Mouse (Mus musculus) midbrain, embryonic 11.5 days (tissue): ENCODE results near the gene Camsap2. TPM values are rescaled to one million over a fixed set of nuclear protein-coding genes. Genes with fewer than 3 reads are reported as not detected.
A peak's percentile ranks its signal among the peaks of the same experiment; 100 is the strongest.

Source experiments
- ATAC-seq: fragments of 200-750 bp; cut with Nextera tagmentation; 2 replicates; pipeline ENCODE4 v1.8.0; 2017; ENCODE audit warnings: moderate TSS enrichment, moderate library complexity; ENCODE audit not compliant: low FRiP score
- DNase-seq: peaks from one replicate; pipeline ENCODE4 v3.0.0; 2015; ENCODE audit warnings: low spot score; ENCODE audit errors: missing footprints
- H3K27ac ChIP-seq: fragments of 300-500 bp; sonication (generic); 2 replicates; pipeline ENCODE4 v1.5.1; 2014; ENCODE audit warnings: low read depth, low read length
- H3K27me3 ChIP-seq: fragments of 300-500 bp; sonication (generic); 2 replicates; pipeline ENCODE4 v1.6.1; 2014; ENCODE audit warnings: mild to moderate bottlenecking, low read length, moderate library complexity, mixed read lengths; ENCODE audit not compliant: control insufficient read depth, insufficient read depth
- H3K36me3 ChIP-seq: fragments of 300-500 bp; sonication (generic); 2 replicates; pipeline ENCODE4 v1.6.1; 2014; ENCODE audit warnings: mild to moderate bottlenecking, low read length, moderate library complexity, mixed read lengths; ENCODE audit not compliant: control insufficient read depth, insufficient read depth
- H3K4me1 ChIP-seq: fragments of 300-500 bp; sonication (generic); 2 replicates; pipeline ENCODE4 v1.6.1; 2014; ENCODE audit warnings: low read length; ENCODE audit not compliant: control insufficient read depth, insufficient read depth
- H3K4me2 ChIP-seq: fragments of 300-500 bp; sonication (generic); 2 replicates; pipeline ENCODE4 v1.6.1; 2014; ENCODE audit warnings: mild to moderate bottlenecking, moderate library complexity
- H3K4me3 ChIP-seq: fragments of 300-500 bp; sonication (generic); 2 replicates; pipeline ENCODE4 v1.5.1; 2014; ENCODE audit warnings: low read depth, low read length
- H3K9ac ChIP-seq: fragments of 300-500 bp; sonication (generic); 2 replicates; pipeline ENCODE4 v1.6.1; 2014; ENCODE audit warnings: low read length
- H3K9me3 ChIP-seq: fragments of 300-500 bp; sonication (generic); 2 replicates; pipeline ENCODE4 v1.6.1; 2016; ENCODE audit warnings: low read length; ENCODE audit not compliant: control insufficient read depth
- WGBS: fragments of 180-500 bp; shearing (Covaris S2); extraction: QIAGEN DNeasy Blood & Tissue Kit; methylation state at CpG from one replicate; pipeline ENCODE4 v1.1.7; 2014; 5-methylcytosine and 5-hydroxymethylcytosine counted together
- polyA plus RNA-seq: library from polyadenylated mRNA; unstranded; fragments of >200 nt; fragmentation: Nextera tagmentation; extraction: Ambion mirVana; gene quantifications from 2 replicates; pipeline ENCODE4 v1.2.1, GENCODE M21; 2014

The Camsap2 gene
- polyA plus RNA-seq, 1 experiment from 2014 or later: 32.7 TPM

DNA sequence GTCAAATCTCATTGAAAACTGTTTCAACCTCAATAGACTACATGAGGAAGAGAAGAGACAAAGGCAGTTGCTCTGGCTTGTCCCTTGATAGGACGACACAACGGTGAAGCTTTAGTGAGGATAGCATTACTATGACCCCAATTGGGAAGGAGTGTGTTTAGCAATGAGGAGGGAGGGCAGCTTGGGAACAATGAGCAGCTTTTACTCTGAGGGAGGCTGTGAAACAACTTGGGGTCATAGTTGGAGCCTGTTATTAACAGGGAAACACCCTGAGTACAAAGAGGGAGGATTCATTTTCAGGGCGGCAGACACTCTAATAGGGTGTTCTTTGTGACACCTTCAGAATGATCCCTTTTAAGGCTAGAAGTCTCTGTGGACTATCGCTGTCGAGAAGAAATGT is 2.2 kb upstream of the Camsap2 start:
- Histone ChIP-seq H3K9ac (no peak overlapping the region), H3K27ac (no peak overlapping the region), H3K4me1 (peaks cover 15% of the 10 kb centered on the region), H3K4me2 (no peak overlapping the region), H3K4me3 (no peak overlapping the region), H3K27me3 (no peaks in the 10 kb centered on the region; the same call in 1 of the 2 replicates), H3K36me3 (no peaks in the 10 kb centered on the region), H3K9me3 (no peaks in the 10 kb centered on the region)
- ATAC-seq (no peak), DNase-seq (peak; percentile 51)
- 86% methylated on average over 5 of the region's 5 CpGs for WGBS

DNA sequence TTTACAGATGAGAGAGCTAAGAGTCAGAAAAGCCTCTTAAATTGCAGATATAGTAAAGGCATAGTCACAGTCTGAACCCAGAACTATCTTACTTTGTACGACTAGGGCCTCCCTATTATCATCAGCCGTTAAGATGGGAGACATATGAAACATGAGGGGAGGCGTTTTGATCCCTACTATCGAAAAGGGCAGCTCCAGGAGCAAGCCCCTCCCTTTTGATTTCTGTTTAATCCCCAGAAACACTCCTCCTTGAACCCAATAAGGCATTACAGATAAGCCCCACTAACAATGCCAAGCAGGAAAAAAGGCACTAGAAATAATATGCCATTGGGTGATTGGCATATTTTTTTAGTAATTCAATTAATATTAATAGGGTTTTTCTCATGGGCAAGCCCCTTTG is 1.2 kb upstream of the Camsap2 start:
- Histone ChIP-seq H3K9me3 (no peaks in the 10 kb centered on the region), H3K4me3 (no peak overlapping the region), H3K27ac (no peak overlapping the region), H3K27me3 (no peaks in the 10 kb centered on the region; the same call in 1 of the 2 replicates), H3K9ac (no peak overlapping the region), H3K36me3 (no peaks in the 10 kb centered on the region), H3K4me2 (no peak overlapping the region), H3K4me1 (peaks cover 17% of the 10 kb centered on the region)
- DNase-seq (peak; percentile 69), ATAC-seq (no peak)
- WGBS: 51% methylated on average over 4 of the region's 4 CpGs

DNA sequence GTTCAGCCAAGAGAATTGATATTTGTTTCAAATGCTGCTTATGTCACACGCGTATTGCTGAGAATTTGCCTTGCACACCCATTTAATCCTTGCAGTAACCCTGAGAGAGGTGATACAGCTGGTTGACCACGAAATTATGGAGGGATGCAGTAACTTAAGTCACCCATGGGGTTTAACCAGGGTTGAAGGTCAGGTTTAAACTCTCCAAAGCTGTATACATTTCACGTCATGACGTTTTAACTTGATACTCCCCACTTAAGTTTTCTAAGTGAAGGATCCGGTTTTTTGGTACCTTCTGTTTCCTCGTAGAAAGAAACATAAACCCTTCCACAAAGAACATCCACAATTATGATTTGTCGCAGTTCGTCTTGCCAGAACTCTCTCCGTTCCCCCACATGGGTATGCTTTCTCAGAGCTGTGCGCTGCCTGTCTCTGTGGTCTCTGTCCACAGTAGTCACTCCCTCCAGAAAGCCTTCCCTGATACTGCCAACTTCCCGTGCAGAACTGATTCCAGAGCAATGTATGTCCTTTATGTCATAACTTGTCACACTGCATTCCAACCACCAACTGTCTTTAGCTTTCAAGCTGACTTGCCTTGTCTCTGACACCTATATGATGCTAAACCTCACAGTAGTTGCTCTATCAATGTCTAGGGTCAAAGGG is 600 bp upstream of the Camsap2 start:
- no peaks in the 10 kb centered on the region; the same call in 1 of the 2 replicates for H3K27me3 ChIP-seq
- H3K9ac ChIP-seq: peak overlapping the region; percentile 97
- H3K4me3 ChIP-seq: peak overlapping the region; percentile 93
- DNase-seq: no peak
- peak; percentile 39 for ATAC-seq
- H3K27ac ChIP-seq: peak overlapping the region; percentile 51; the same call in 1 of the 2 replicates
- H3K36me3 ChIP-seq: no peaks in the 10 kb centered on the region
- peak overlapping the region; percentile 53 for H3K4me2 ChIP-seq
- 6% methylated on average over 12 of the region's 12 CpGs for WGBS
- H3K9me3 ChIP-seq: no peaks in the 10 kb centered on the region
- peaks cover 17% of the 10 kb centered on the region for H3K4me1 ChIP-seq

DNA sequence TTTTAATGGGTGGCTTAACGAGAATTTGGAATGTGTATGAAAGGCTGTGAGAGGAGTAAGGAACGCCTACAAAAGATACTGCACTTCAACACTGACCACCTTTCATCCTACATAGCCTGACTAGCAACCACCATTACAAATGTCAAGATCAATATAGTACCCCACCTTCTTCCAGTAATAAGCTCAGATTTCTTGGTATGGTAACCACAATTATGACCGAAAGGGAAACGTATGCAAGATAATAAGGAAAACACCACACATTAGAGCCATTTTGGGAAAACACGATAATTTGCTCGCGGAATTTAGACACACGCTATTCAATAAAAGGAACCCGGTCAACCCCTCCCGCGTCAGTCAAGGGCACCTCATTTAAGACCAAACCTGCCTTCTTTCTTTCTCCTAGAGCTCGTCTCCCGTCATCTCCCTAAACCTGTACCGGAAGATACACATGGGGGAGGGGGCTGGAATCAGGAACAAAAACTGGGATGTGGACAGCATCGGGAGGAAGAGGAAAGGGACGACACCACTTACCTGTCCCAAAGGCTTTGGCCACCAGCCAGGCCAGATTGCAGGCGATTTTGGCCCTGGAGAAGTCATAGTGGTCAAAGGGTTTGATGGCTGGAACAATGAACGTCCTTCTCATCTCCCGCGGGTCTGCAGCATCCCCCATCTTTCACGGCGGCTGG is 993 bp downstream of the Camsap2 start:
- ATAC-seq: peak; percentile 8
- Histone ChIP-seq H3K4me1 (peaks cover 17% of the 10 kb centered on the region), H3K27ac (peak overlapping the region; percentile 92), H3K27me3 (no peaks in the 10 kb centered on the region; the same call in 1 of the 2 replicates), H3K9ac (peak overlapping the region; percentile 97), H3K9me3 (no peaks in the 10 kb centered on the region), H3K4me2 (peak overlapping the region; percentile 53), H3K36me3 (no peaks in the 10 kb centered on the region), H3K4me3 (peak overlapping the region; percentile 93)
- 1% methylated on average over 22 of the region's 22 CpGs for WGBS
- peak; percentile 96 for DNase-seq

DNA sequence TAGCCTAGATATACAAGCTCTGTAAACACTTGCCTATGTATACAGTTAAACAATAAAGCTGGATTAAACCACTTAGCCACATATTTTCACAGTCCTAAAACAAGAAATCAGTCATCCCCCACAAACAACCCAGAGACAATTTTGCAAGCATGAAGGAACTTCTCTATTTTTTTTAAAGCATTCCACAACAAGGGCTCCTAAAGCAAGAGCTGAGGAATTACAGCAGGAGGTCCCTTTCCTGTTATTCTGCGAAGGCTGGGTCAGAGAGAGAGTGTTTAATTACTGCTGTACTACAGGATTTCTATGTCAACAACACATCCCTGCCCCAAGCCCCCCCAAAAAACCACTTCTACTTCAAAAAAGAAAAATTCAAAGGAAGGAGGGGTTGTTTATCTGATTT is 1.6 kb downstream of the Camsap2 start:
- H3K4me2 ChIP-seq: peak overlapping the region; percentile 53
- no peak overlapping the region for H3K27ac ChIP-seq
- H3K9ac ChIP-seq: peak overlapping the region; percentile 97
- DNase-seq (peak; percentile 86), ATAC-seq (no peak)
- H3K9me3 ChIP-seq: no peaks in the 10 kb centered on the region
- 0% methylated on average over 1 of the region's 1 CpGs for WGBS
- H3K4me3 ChIP-seq: peak overlapping the region; percentile 93
- peaks cover 17% of the 10 kb centered on the region for H3K4me1 ChIP-seq
- no peaks in the 10 kb centered on the region for H3K36me3 ChIP-seq
- no peaks in the 10 kb centered on the region; the same call in 1 of the 2 replicates for H3K27me3 ChIP-seq

DNA sequence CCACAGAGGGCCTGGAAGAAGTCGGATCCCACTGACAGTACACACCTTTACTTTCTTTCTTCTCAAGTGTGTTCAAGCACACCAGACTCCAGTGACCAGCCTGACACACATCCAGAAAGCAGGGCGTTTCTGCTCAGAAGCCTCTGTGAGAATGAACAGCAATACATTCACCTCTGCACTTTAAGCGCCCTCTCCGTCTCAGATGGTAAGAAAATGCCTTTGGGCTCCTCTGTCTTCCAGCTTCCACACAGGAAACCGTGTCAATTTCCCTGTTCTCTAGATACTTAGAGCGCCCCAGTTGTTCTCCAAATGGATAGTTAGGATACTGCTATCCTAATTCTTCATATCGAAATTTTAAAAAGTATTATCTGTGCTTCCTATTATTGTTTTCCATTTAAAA is 2.2 kb downstream of the Camsap2 start:
- Histone ChIP-seq H3K27me3 (no peaks in the 10 kb centered on the region; the same call in 1 of the 2 replicates), H3K9ac (peak overlapping the region; percentile 58), H3K27ac (no peak overlapping the region), H3K4me3 (peak overlapping the region; percentile 35), H3K4me1 (peaks cover 17% of the 10 kb centered on the region), H3K9me3 (no peaks in the 10 kb centered on the region), H3K36me3 (no peaks in the 10 kb centered on the region), H3K4me2 (peak overlapping the region; percentile 53)
- DNase-seq (peak; percentile 88), ATAC-seq (no peak)
- WGBS: 29% methylated on average over 7 of the region's 7 CpGs

DNA sequence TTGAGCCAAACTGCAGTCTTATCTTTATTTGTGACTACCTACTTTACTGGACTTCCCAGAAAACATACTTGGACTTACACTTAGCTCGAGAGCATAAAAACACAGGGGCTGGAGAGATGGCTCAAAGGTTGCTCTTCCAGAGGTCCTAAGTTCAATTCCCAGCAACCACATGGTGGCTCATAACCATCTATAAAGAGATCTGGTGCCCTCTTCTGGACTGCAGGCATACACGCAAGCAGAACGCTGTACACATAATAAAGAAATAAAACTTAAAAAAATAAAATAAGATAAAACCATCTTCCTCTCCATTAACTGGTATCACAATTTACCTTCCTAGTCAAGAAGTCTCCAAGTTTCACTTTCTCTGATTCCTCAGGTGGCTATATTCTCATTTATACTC is 5.4 kb downstream of the Camsap2 start:
- no peak for ATAC-seq
- WGBS: 98% methylated on average over 3 of the region's 3 CpGs

DNA sequence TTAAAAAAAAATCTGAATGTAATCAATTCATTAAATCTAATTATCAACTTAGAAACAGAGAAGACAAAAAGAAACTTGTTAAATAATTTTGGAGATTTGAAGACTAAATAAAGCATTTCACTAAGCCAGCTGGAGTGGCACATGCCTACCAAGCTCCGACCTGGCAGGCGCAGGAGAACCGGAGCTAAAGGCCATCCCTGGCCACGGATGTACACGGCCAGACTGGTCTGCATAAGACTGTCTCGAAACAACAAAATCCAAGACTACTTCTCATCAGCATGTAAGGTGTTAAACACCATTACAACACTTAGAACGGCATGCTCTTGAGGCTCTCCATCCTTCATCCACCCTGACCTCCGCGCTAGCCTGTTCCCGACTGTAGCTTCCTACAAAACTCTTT is 11.2 kb downstream of the Camsap2 start:
- Histone ChIP-seq H3K27me3 (no peaks in the 10 kb centered on the region), H3K4me2 (no peak overlapping the region), H3K4me3 (no peak overlapping the region), H3K4me1 (no peaks in the 10 kb centered on the region; the same call in 1 of the 2 replicates), H3K9ac (no peak overlapping the region), H3K9me3 (no peaks in the 10 kb centered on the region), H3K27ac (no peak overlapping the region), H3K36me3 (no peaks in the 10 kb centered on the region)
- 95% methylated on average over 10 of the region's 10 CpGs for WGBS
- DNase-seq (no peak), ATAC-seq (no peak)

More for the DNA sequence above, 5.4 kb downstream of the Camsap2 start:
- Histone ChIP-seq H3K9me3 (no peaks in the 10 kb centered on the region), H3K36me3 (no peaks in the 10 kb centered on the region), H3K4me2 (no peak overlapping the region), H3K27me3 (no peaks in the 10 kb centered on the region), H3K4me1 (peaks cover 9% of the 10 kb centered on the region), H3K9ac (no peak overlapping the region), H3K4me3 (no peak overlapping the region), H3K27ac (no peak overlapping the region)
- no peak for DNase-seq

DNA sequence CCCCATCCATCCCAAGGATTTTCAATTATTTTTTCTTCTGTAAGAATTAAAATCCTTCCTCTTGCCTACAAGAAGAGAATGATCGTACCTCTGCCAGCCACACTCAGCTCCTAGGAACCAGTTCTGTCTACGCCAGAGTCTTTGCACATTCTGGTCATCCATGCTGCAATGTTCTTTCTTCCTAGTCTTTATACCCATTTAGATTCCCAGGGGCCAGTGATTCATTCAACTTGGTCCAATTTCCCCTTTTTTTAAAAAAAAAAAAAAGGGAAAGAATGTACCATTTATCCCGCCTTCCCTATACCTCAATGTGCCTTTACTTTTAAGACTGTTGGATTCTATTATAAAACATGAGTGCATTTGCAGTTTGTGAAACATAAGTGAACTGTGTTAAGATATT is 12.4 kb downstream of the Camsap2 start:
- Histone ChIP-seq H3K9me3 (no peaks in the 10 kb centered on the region), H3K9ac (no peak overlapping the region), H3K4me2 (no peak overlapping the region), H3K36me3 (no peaks in the 10 kb centered on the region), H3K4me3 (no peak overlapping the region), H3K27me3 (no peaks in the 10 kb centered on the region), H3K27ac (no peak overlapping the region), H3K4me1 (no peaks in the 10 kb centered on the region; the same call in 1 of the 2 replicates)
- 89% methylated on average over 3 of the region's 3 CpGs for WGBS
- peak; percentile 49 for DNase-seq
- ATAC-seq: no peak
